Mouse (Mus musculus): ENCODE measurements at regions not wholly inside any gene's neighbourhood (a gene's known extent, or its start where the extent isn't known, plus 50 kb on each side); places are given as distances from the start of the nearest gene placed in this dataset.

- peak; percentile 64 for DNase-seq (ENCODE audit: low spot score)
- peaks cover 8% of the 10 kb centered on the region; the same call in 1 of the 2 replicates for H3K27me3 ChIP-seq (ENCODE audit: insufficient read depth, poor library complexity, severe bottlenecking)
- H3K9me3 ChIP-seq: no peaks in the 10 kb centered on the region
- WGBS: 6% methylated on average over 11 of the region's 11 CpGs
- peak overlapping the region; percentile 54 for H3K4me3 ChIP-seq
- H3K27ac ChIP-seq: peak overlapping the region; percentile 99
- no peaks in the 10 kb centered on the region for H3K36me3 ChIP-seq
- peaks cover 91% of the 10 kb centered on the region for H3K4me1 ChIP-seq (replicated peaks)
Observed at GRCm38 (mm10) chr2:30691857-30692560, 97.2 kb downstream of the Cstad start.

- Histone ChIP-seq H3K4me3 (no peak overlapping the region), H3K9me3 (no peaks in the 10 kb centered on the region), H3K4me1 (replicated peaks) (peaks cover 95% of the 10 kb centered on the region), H3K27me3 (ENCODE audit: insufficient read depth, poor library complexity, severe bottlenecking) (peaks cover 8% of the 10 kb centered on the region; the same call in 1 of the 2 replicates), H3K27ac (peak overlapping the region; percentile 99), H3K36me3 (no peaks in the 10 kb centered on the region)
- WGBS: 88% methylated on average over 17 of the region's 17 CpGs
- no peak for DNase-seq (ENCODE audit: low spot score)
Observed at GRCm38 (mm10) chr2:30690925-30691856, 96.4 kb downstream of the Cstad start.

- 76% methylated on average over 11 of the region's 11 CpGs for WGBS
- H3K27me3 ChIP-seq (ENCODE audit: insufficient read depth, poor library complexity, severe bottlenecking): peaks cover 8% of the 10 kb centered on the region; the same call in 1 of the 2 replicates
- H3K4me3 ChIP-seq: 0 out of 2 replicates have a peak overlapping the region, but pooled peaks have one; percentile 1
- no peaks in the 10 kb centered on the region for H3K9me3 ChIP-seq
- H3K36me3 ChIP-seq: no peaks in the 10 kb centered on the region
- H3K4me1 ChIP-seq (replicated peaks): peaks cover 95% of the 10 kb centered on the region
- peak overlapping the region; percentile 99 for H3K27ac ChIP-seq
- no peak for DNase-seq (ENCODE audit: low spot score)
Observed at GRCm38 (mm10) chr2:30690307-30690706, 95.5 kb downstream of the Cstad start.

- Histone ChIP-seq H3K27ac (peak overlapping the region; percentile 99), H3K4me1 (replicated peaks) (peaks cover 92% of the 10 kb centered on the region), H3K4me3 (no peak overlapping the region), H3K36me3 (no peaks in the 10 kb centered on the region), H3K9me3 (no peaks in the 10 kb centered on the region), H3K27me3 (ENCODE audit: insufficient read depth, poor library complexity, severe bottlenecking) (peaks cover 8% of the 10 kb centered on the region; the same call in 1 of the 2 replicates)
- WGBS: 81% methylated on average over 4 of the region's 4 CpGs
- DNase-seq (ENCODE audit: low spot score): no peak
Observed at GRCm38 (mm10) chr2:30688402-30688801, 93.6 kb downstream of the Cstad start.

GRCm38 (mm10) chr2:30687121-30687551 lies 92.3 kb downstream of the Cstad start:
- peak overlapping the region; percentile 29 for H3K4me3 ChIP-seq
- peaks cover 92% of the 10 kb centered on the region for H3K4me1 ChIP-seq (replicated peaks)
- H3K36me3 ChIP-seq: no peaks in the 10 kb centered on the region
- H3K27ac ChIP-seq: peak overlapping the region; percentile 99
- DNase-seq (ENCODE audit: low spot score): peak; percentile 64
- WGBS: 3% methylated on average over 23 of the region's 23 CpGs
- H3K9me3 ChIP-seq: no peaks in the 10 kb centered on the region
- H3K27me3 ChIP-seq (ENCODE audit: insufficient read depth, poor library complexity, severe bottlenecking): peaks cover 8% of the 10 kb centered on the region; the same call in 1 of the 2 replicates

GRCm38 (mm10) chr2:30686359-30686758 lies 91.5 kb downstream of the Cstad start:
- Histone ChIP-seq H3K27ac (peak overlapping the region; percentile 99), H3K27me3 (ENCODE audit: insufficient read depth, poor library complexity, severe bottlenecking) (peaks cover 8% of the 10 kb centered on the region; the same call in 1 of the 2 replicates)
- 72% methylated on average over 6 of the region's 6 CpGs for WGBS

GRCm38 (mm10) chr2:30685137-30685860 lies 90.5 kb downstream of the Cstad start:
- H3K4me1 ChIP-seq (replicated peaks): peaks cover 85% of the 10 kb centered on the region
- DNase-seq (ENCODE audit: low spot score): no peak
- 81% methylated on average over 10 of the region's 10 CpGs for WGBS

More at GRCm38 (mm10) chr2:30686359-30686758, 91.5 kb downstream of the Cstad start:
- no peak for DNase-seq (ENCODE audit: low spot score)
- H3K4me3 ChIP-seq: no peak overlapping the region
- H3K36me3 ChIP-seq: no peaks in the 10 kb centered on the region
- peaks cover 92% of the 10 kb centered on the region for H3K4me1 ChIP-seq (replicated peaks)
- H3K9me3 ChIP-seq: no peaks in the 10 kb centered on the region

GRCm38 (mm10) chr2:30684461-30684860 lies 89.6 kb downstream of the Cstad start:
- H3K36me3 ChIP-seq: no peaks in the 10 kb centered on the region
- H3K4me1 ChIP-seq (replicated peaks): peaks cover 79% of the 10 kb centered on the region
- H3K27ac ChIP-seq: peak overlapping the region; percentile 99
- 90% methylated on average over 6 of the region's 6 CpGs for WGBS
- peaks cover 8% of the 10 kb centered on the region; the same call in 1 of the 2 replicates for H3K27me3 ChIP-seq (ENCODE audit: insufficient read depth, poor library complexity, severe bottlenecking)
- H3K4me3 ChIP-seq: no peak overlapping the region
- peaks cover 10% of the 10 kb centered on the region for H3K9me3 ChIP-seq
- no peak for DNase-seq (ENCODE audit: low spot score)

More at GRCm38 (mm10) chr2:30685137-30685860, 90.5 kb downstream of the Cstad start:
- Histone ChIP-seq H3K27me3 (ENCODE audit: insufficient read depth, poor library complexity, severe bottlenecking) (peaks cover 8% of the 10 kb centered on the region; the same call in 1 of the 2 replicates), H3K4me3 (no peak overlapping the region), H3K36me3 (no peaks in the 10 kb centered on the region), H3K27ac (peak overlapping the region; percentile 99), H3K9me3 (peaks cover 2% of the 10 kb centered on the region; the same call in 1 of the 2 replicates)

GRCm38 (mm10) chr2:30682146-30682825 lies 87.4 kb downstream of the Cstad start:
- Histone ChIP-seq H3K27me3 (ENCODE audit: insufficient read depth, poor library complexity, severe bottlenecking) (peaks cover 9% of the 10 kb centered on the region; the same call in 1 of the 2 replicates), H3K9me3 (peaks cover 12% of the 10 kb centered on the region), H3K27ac (peak overlapping the region; percentile 83), H3K4me1 (replicated peaks) (peaks cover 67% of the 10 kb centered on the region), H3K4me3 (0 out of 2 replicates have a peak overlapping the region, but pooled peaks have one; percentile 9), H3K36me3 (no peaks in the 10 kb centered on the region)
- WGBS: 37% methylated on average over 5 of the region's 5 CpGs
- DNase-seq (ENCODE audit: low spot score): peak; percentile 77

GRCm38 (mm10) chr2:30681642-30682041 lies 86.8 kb downstream of the Cstad start:
- H3K9me3 ChIP-seq: peaks cover 12% of the 10 kb centered on the region
- H3K36me3 ChIP-seq: no peaks in the 10 kb centered on the region
- peaks cover 67% of the 10 kb centered on the region for H3K4me1 ChIP-seq (replicated peaks)
- no peak for DNase-seq (ENCODE audit: low spot score)
- H3K27me3 ChIP-seq (ENCODE audit: insufficient read depth, poor library complexity, severe bottlenecking): peaks cover 9% of the 10 kb centered on the region
- H3K27ac ChIP-seq: peak overlapping the region; percentile 83
- no peak overlapping the region for H3K4me3 ChIP-seq
- WGBS: 58% methylated on average over 2 of the region's 2 CpGs

- no peak overlapping the region for H3K4me3 ChIP-seq
- peaks cover 12% of the 10 kb centered on the region for H3K9me3 ChIP-seq
- H3K27ac ChIP-seq: peak overlapping the region; percentile 37; the same call in 1 of the 2 replicates
- no peak for DNase-seq (ENCODE audit: low spot score)
- peaks cover 55% of the 10 kb centered on the region for H3K4me1 ChIP-seq (replicated peaks)
- H3K27me3 ChIP-seq (ENCODE audit: insufficient read depth, poor library complexity, severe bottlenecking): peaks cover 24% of the 10 kb centered on the region
- no peaks in the 10 kb centered on the region for H3K36me3 ChIP-seq
Observed at GRCm38 (mm10) chr2:30679041-30679440, 84.2 kb downstream of the Cstad start.
